Mouse (Mus musculus) CH12.LX (cell line): ENCODE results near the gene Ppox. TPM values are rescaled to one million over a fixed set of nuclear protein-coding genes. Genes with fewer than 3 reads are reported as not detected.

ENCODE experiments used
- DNase-seq: peaks from one replicate; pipeline ENCODE4 v3.0.0-alpha.2; 2013; ENCODE audit errors: extremely low read depth
- H3K27ac ChIP-seq: 2 replicates; pipeline ENCODE4 v1.5.1; 2012; ENCODE audit warnings: low read depth, mild to moderate bottlenecking, control low read depth, moderate library complexity; ENCODE audit not compliant: insufficient read depth
- H3K27me3 ChIP-seq: replicated peaks from 2 replicates; pipeline ENCODE3; 2012; ENCODE audit warnings: inconsistent platforms
- H3K36me3 ChIP-seq, 2 experiments: replicated peaks in 1 of 2; 2 replicates each; pipeline versions ENCODE3 to v1.6.1; 2012; ENCODE audit warnings: inconsistent platforms in 1 of 2, low read length in 1 of 2, mild to moderate bottlenecking in 1 of 2, mixed read lengths in 1 of 2, moderate library complexity in 1 of 2; ENCODE audit not compliant: control insufficient read depth in 1 of 2, insufficient read depth in 1 of 2
- H3K4me1 ChIP-seq, 2 experiments: 2 replicates each; pipeline ENCODE4 v1.6.1; 2012; ENCODE audit warnings: inconsistent platforms in 1 of 2, moderate library complexity in 1 of 2; ENCODE audit not compliant: insufficient read depth in 2 of 2, control insufficient read depth in 1 of 2
- H3K4me2 ChIP-seq: 2 replicates; pipeline ENCODE4 v1.6.1; 2012; ENCODE audit warnings: low read depth, mild to moderate bottlenecking, control low read depth; ENCODE audit not compliant: poor library complexity, insufficient read depth, severe bottlenecking
- H3K4me3 ChIP-seq, 3 experiments: fragments of 150-350 bp in 1 of 3; sonication (generic) in 1 of 3; replicated peaks in 1 of 3; 2 replicates each; pipeline versions ENCODE3 to v1.5.1; 2011 to 2012; ENCODE audit warnings: low read depth in 2 of 3, low read length in 2 of 3, mild to moderate bottlenecking in 2 of 3, moderate library complexity in 2 of 3, control low read depth in 1 of 3, improper control_type of control experiment in 1 of 3, inconsistent platforms in 1 of 3, mixed read lengths in 1 of 3; ENCODE audit not compliant: poor library complexity in 1 of 3
- H3K79me2 ChIP-seq: replicated peaks from 2 replicates; pipeline ENCODE4 v1.6.1; 2012; ENCODE audit warnings: mild to moderate bottlenecking, moderate library complexity; ENCODE audit not compliant: control insufficient read depth, poor library complexity, insufficient read depth, severe bottlenecking; ENCODE audit errors: extremely low read depth
- H3K9ac ChIP-seq: 2 replicates; pipeline ENCODE4 v1.6.1; 2012; ENCODE audit warnings: low read depth, mild to moderate bottlenecking, control low read depth, moderate library complexity; ENCODE audit not compliant: insufficient read depth
- H3K9me3 ChIP-seq: replicated peaks from 2 replicates; pipeline ENCODE3; 2012; ENCODE audit warnings: low read length, inconsistent platforms, mixed read lengths
- BHLHE40 ChIP-seq: IDR thresholded peaks from 2 replicates; pipeline ENCODE4 v1.6.1; 2011; ENCODE audit warnings: mild to moderate bottlenecking, low read depth, low read length, improper control_type of control experiment
- CHD2 ChIP-seq: IDR thresholded peaks from 2 replicates; pipeline ENCODE4 v1.6.1; 2011; ENCODE audit warnings: low read length, improper control_type of control experiment
- ELF1 ChIP-seq: IDR thresholded peaks from 2 replicates; pipeline ENCODE4 v1.6.1; 2014; ENCODE audit warnings: low read depth, mild to moderate bottlenecking, inconsistent platforms, low read length, improper control_type of control experiment
- EP300 ChIP-seq: IDR thresholded peaks from 2 replicates; pipeline ENCODE4 v1.6.1; 2011; ENCODE audit warnings: low read length, improper control_type of control experiment
- ETS1 ChIP-seq: conservative IDR thresholded peaks from 2 replicates; pipeline ENCODE4 v1.6.1; 2012; ENCODE audit warnings: low read depth, mild to moderate bottlenecking, inconsistent platforms, low read length, improper control_type of control experiment, moderate library complexity
- GABPA ChIP-seq: IDR thresholded peaks from 2 replicates; pipeline ENCODE4 v1.6.1; 2012; ENCODE audit warnings: low read depth, low read length, improper control_type of control experiment, inconsistent platforms; ENCODE audit not compliant: insufficient replicate concordance
- HCFC1 ChIP-seq: IDR thresholded peaks from 2 replicates; pipeline ENCODE4 v1.6.1; 2012; ENCODE audit warnings: low read depth, mild to moderate bottlenecking, inconsistent platforms, low read length, improper control_type of control experiment
- JUND ChIP-seq: conservative IDR thresholded peaks from 2 replicates; pipeline ENCODE4 v1.6.1; 2011; ENCODE audit warnings: low read depth, low read length, improper control_type of control experiment
- MAFK ChIP-seq: IDR thresholded peaks from 2 replicates; pipeline ENCODE4 v1.6.1; 2011; ENCODE audit warnings: low read length, improper control_type of control experiment; ENCODE audit not compliant: insufficient replicate concordance
- MEF2A ChIP-seq: IDR thresholded peaks from 2 replicates; pipeline ENCODE4 v1.6.1; 2014; ENCODE audit warnings: low read depth, mild to moderate bottlenecking, inconsistent platforms, low read length, improper control_type of control experiment, borderline replicate concordance
- NRF1 ChIP-seq: IDR thresholded peaks from 2 replicates; pipeline ENCODE4 v1.6.1; 2014; ENCODE audit warnings: low read depth, mild to moderate bottlenecking, inconsistent platforms, low read length, improper control_type of control experiment, moderate library complexity
- PAX5 ChIP-seq: IDR thresholded peaks from 2 replicates; pipeline ENCODE4 v1.6.1; 2012; ENCODE audit warnings: low read length, inconsistent platforms, mixed read lengths
- POLR2AphosphoS2 ChIP-seq: IDR thresholded peaks from 2 replicates; pipeline ENCODE4 v1.6.1; 2011; ENCODE audit warnings: low read depth, low read length, improper control_type of control experiment
- RCOR1 ChIP-seq: conservative IDR thresholded peaks from 2 replicates; pipeline ENCODE4 v1.6.1; 2012; ENCODE audit warnings: low read depth, mild to moderate bottlenecking, inconsistent platforms, low read length, improper control_type of control experiment
- SIN3A ChIP-seq: IDR thresholded peaks from 2 replicates; pipeline ENCODE4 v1.6.1; 2012; ENCODE audit warnings: low read length, improper control_type of control experiment, inconsistent platforms
- TBP ChIP-seq: conservative IDR thresholded peaks from 2 replicates; pipeline ENCODE4 v1.6.1; 2011; ENCODE audit warnings: low read depth, low read length, improper control_type of control experiment
- USF1 ChIP-seq: IDR thresholded peaks from 2 replicates; pipeline ENCODE4 v1.6.1; 2014; ENCODE audit warnings: low read depth, mild to moderate bottlenecking, inconsistent platforms, low read length, improper control_type of control experiment
- ZNF384 ChIP-seq: IDR thresholded peaks from 2 replicates; pipeline ENCODE4 v1.6.1; 2012; ENCODE audit warnings: low read depth, low read length, improper control_type of control experiment, inconsistent platforms
- dilution Hi-C: fragments of 300-500 bp; cut with MboI; formaldehyde crosslinking; loops from 2 replicates; pipeline ENCODE4 v1.14.3; 2020; ENCODE audit warnings: low sequenced_read_pairs; ENCODE audit not compliant: extremely low pct_unique_long_range_greater_than_20kb, extremely low pct_ligation_motif_present
- in situ Hi-C: fragments of 300-500 bp; cut with MboI; formaldehyde crosslinking; loops from 3 replicates; pipeline ENCODE4 v1.14.3; 2019; ENCODE audit warnings: low sequenced_read_pairs, low pct_ligation_motif_present, low pct_unique_long_range_greater_than_20kb, mixed read lengths
- polyA plus RNA-seq: library from polyadenylated mRNA; unstranded; fragments of >175 nt; gene quantifications from 2 replicates; pipeline ENCODE4 v1.2.1, GENCODE M21; 2012; ENCODE audit warnings: low read depth; ENCODE audit not compliant: insufficient read length
- total RNA-seq, 2 experiments: library from RNA; depleted of rRNA; stranded (reverse); fragments of 300-350 nt in 1 of 2; fragments of >200 nt in 1 of 2; gene quantifications; 2 replicates each; pipeline ENCODE4 v1.2.3; 2012 to 2014

Ppox gene
- total and polyA plus RNA-seq, 3 experiments = 10.5 to 15.1 (median 13.6) TPM

DNA sequence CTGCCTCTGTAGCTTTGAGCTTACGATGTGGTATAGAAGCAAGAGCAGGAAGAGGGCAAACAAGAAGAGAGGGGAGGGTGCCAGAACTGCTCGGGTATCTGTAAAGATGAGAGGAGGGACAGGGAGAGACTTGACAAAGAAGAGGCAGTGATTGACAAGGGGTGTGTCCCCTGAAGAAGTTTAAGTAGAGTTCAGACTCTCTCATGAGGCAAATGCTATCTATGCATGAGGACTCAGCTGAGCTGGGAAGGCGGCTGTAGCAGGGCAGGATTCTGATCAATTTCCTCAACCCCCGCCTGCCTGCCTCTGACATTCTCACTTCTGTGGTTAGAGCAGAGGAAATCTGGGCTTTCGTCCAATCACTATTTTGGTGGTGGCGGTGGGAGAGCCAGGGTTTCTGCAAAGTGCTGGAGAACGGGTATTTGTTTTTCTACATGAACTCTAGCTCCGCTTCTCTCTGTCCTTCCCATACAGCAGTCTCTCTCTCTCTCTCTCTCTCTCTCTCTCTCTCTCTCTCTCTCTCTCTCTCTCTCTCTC lies 18.3 kb downstream of the Ppox start:
- dilution Hi-C loops (no loop called here), in situ Hi-C loops (no loop called here)
- no peak for DNase-seq
- Histone ChIP-seq H3K27me3 (peaks cover 43% of the 10 kb centered on the region), H3K4me3 (no peak overlapping the region), H3K79me2 (no peaks in the 10 kb centered on the region), H3K4me2 (peak overlapping the region; percentile 55), H3K27ac (no peak overlapping the region), H3K9me3 (no peaks in the 10 kb centered on the region), H3K9ac (no peak overlapping the region), H3K36me3 (no peaks in the 10 kb centered on the region), H3K4me1 (0 out of 4 replicates have a peak, but pooled peaks cover 0 to 5% of the 10 kb centered on the region in 2 experiments)
- TF ChIP-seq TBP (no peak), SIN3A (no peak), RCOR1 (no peak), JUND (no peak), POLR2AphosphoS2 (no peak), USF1 (no peak), MAFK (no peak), ZNF384 (no peak)

DNA sequence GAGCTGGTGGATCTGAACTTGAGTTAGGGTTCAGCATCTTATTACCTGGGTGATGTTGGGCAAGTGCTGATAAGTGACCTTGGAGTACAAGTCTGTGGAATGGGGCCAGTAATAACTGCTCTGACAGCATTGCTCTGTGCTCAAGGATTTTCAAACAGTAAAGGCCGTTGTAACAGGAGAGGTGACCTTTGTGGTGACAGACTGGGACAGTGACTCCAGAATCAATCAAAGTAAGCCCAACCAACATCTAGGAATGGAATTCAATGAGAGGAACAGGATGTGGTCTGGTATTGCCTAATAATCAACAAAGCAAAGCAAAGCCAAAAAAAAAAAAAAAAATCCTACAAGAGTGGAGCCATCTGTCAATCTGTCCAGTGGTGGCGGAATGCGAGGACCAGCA lies 20.7 kb downstream of the Ppox start:
- in situ Hi-C loops (no loop called here), dilution Hi-C loops (no loop called here)
- no peak for DNase-seq
- H3K27ac ChIP-seq = no peak overlapping the region
- no peak for TF ChIP-seq BHLHE40
- TF ChIP-seq PAX5 = no peak
- no peak for TF ChIP-seq ETS1
- no peak for TF ChIP-seq CHD2
- TF ChIP-seq TBP = no peak
- TF ChIP-seq EP300 = no peak
- no peak for TF ChIP-seq ELF1
- TF ChIP-seq GABPA = no peak
- TF ChIP-seq HCFC1 = no peak
- no peak for TF ChIP-seq MAFK
- TF ChIP-seq NRF1 = no peak
- TF ChIP-seq SIN3A = no peak
- no peak for TF ChIP-seq MEF2A
- H3K79me2 ChIP-seq = no peaks in the 10 kb centered on the region
- no peak overlapping the region for H3K9ac ChIP-seq
- H3K36me3 ChIP-seq = no peaks in the 10 kb centered on the region
- H3K27me3 ChIP-seq = peaks cover 43% of the 10 kb centered on the region
- no peak overlapping the region for H3K4me3 ChIP-seq
- 0 out of 4 replicates have a peak, but pooled peaks cover 0 to 5% of the 10 kb centered on the region in 2 experiments for H3K4me1 ChIP-seq
- no peak overlapping the region for H3K4me2 ChIP-seq
- no peaks in the 10 kb centered on the region for H3K9me3 ChIP-seq
